Mouse (Mus musculus): ENCODE measurements around the gene Rab1b. TPM values are rescaled to one million over a fixed set of nuclear protein-coding genes. Genes with fewer than 3 reads are reported as not detected.
A peak's percentile ranks its signal among the peaks of the same experiment; 100 is the strongest.

Rab1b gene
- total and polyA plus RNA-seq, 3 experiments = 47.6 to 195 (median 90.4) TPM

GRCm38 (mm10) chr19:5085145-5085863 is 21.6 kb downstream of the Rab1b start, which contains the start of gene Tmem151a:
Tmem151a (minus strand) TSS chr19:5085531.
- H3K27me3 ChIP-seq (ENCODE audit: insufficient read depth, low read length) = peaks cover 31% of the 10 kb centered on the region
- no peaks in the 10 kb centered on the region for H3K9me3 ChIP-seq (replicated peaks)
- peaks cover 34% of the 10 kb centered on the region for H3K4me1 ChIP-seq (ENCODE audit: insufficient read depth, low read depth, low read length)
- peaks cover 11% of the 10 kb centered on the region for H3K36me3 ChIP-seq (replicated peaks)
- TF ChIP-seq POLR2AphosphoS5 (IDR thresholded peaks at IDR 0.05; ENCODE audit: insufficient replicate concordance, low read depth, low read length) (no peak), CTCF (IDR thresholded peaks at IDR 0.05; ENCODE audit: low read depth, low read length) (no peak), GATA1 (IDR thresholded peaks at IDR 0.05; ENCODE audit: borderline replicate concordance, low read length) (no peak), TAL1 (conservative IDR thresholded peaks at IDR 0.05; ENCODE audit: low read depth, low read length) (no peak), GATA2 (IDR thresholded peaks at IDR 0.05; ENCODE audit: borderline replicate concordance, low read depth, low read length) (no peak)
- ATAC-seq (ENCODE audit: extremely low read depth, insufficient number of reproducible peaks, low FRiP score, poor library complexity, severe bottlenecking) (no peak), DNase-seq (ENCODE audit: low spot score) (no peak)
- 0 out of 2 replicates have a peak within 1 kb of the TSS, but pooled peaks have one; percentile 18 for H3K4me3 ChIP-seq (ENCODE audit: low read depth, low read length)

DNA sequence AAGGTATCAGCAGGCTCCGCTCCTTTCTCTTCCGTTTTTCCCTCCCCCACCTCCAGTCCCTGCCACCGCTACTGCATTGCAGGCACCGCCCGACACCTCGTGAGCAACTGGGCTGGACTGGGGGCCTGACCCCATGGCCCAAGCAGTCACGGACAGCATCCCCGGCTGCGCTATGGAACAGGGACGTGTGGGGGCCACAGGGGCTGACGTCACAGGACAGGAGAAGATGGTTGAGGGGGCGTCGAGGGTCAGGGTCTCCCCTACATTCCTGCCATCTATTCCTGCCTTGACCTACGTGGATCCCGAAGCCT is 22.1 kb downstream of the Rab1b start:
- H3K9me3 ChIP-seq (replicated peaks) = no peaks in the 10 kb centered on the region
- no peak for ATAC-seq (ENCODE audit: extremely low read depth, insufficient number of reproducible peaks, low FRiP score, poor library complexity, severe bottlenecking)
- peaks cover 31% of the 10 kb centered on the region for H3K27me3 ChIP-seq (ENCODE audit: insufficient read depth, low read length)
- no peak for DNase-seq (ENCODE audit: low spot score)
- no peak for TF ChIP-seq GATA1 (IDR thresholded peaks at IDR 0.05; ENCODE audit: borderline replicate concordance, low read length)
- TF ChIP-seq POLR2AphosphoS5 (IDR thresholded peaks at IDR 0.05; ENCODE audit: insufficient replicate concordance, low read depth, low read length) = no peak
- TF ChIP-seq TAL1 (conservative IDR thresholded peaks at IDR 0.05; ENCODE audit: low read depth, low read length) = no peak
- TF ChIP-seq GATA2 (IDR thresholded peaks at IDR 0.05; ENCODE audit: borderline replicate concordance, low read depth, low read length) = no peak
- TF ChIP-seq CTCF (IDR thresholded peaks at IDR 0.05; ENCODE audit: low read depth, low read length) = no peak
- peaks cover 7% of the 10 kb centered on the region for H3K36me3 ChIP-seq (replicated peaks)
- peaks cover 34% of the 10 kb centered on the region for H3K4me1 ChIP-seq (ENCODE audit: insufficient read depth, low read depth, low read length)
- H3K4me3 ChIP-seq (ENCODE audit: low read depth, low read length) = 0 out of 2 replicates have a peak overlapping the region, but pooled peaks have one; percentile 18

GRCm38 (mm10) chr19:5083961-5084833 is 22.7 kb downstream of the Rab1b start:
- Histone ChIP-seq H3K9me3 (replicated peaks) (no peaks in the 10 kb centered on the region), H3K27me3 (ENCODE audit: insufficient read depth, low read length) (peaks cover 31% of the 10 kb centered on the region), H3K4me1 (ENCODE audit: insufficient read depth, low read depth, low read length) (peaks cover 28% of the 10 kb centered on the region), H3K4me3 (ENCODE audit: low read depth, low read length) (no peak overlapping the region), H3K36me3 (replicated peaks) (peaks cover under 1% of the 10 kb centered on the region)
- no peak for ATAC-seq (ENCODE audit: extremely low read depth, insufficient number of reproducible peaks, low FRiP score, poor library complexity, severe bottlenecking)
- TF ChIP-seq POLR2AphosphoS5 (IDR thresholded peaks at IDR 0.05; ENCODE audit: insufficient replicate concordance, low read depth, low read length) = no peak
- TF ChIP-seq GATA2 (IDR thresholded peaks at IDR 0.05; ENCODE audit: borderline replicate concordance, low read depth, low read length) = no peak
- no peak for TF ChIP-seq CTCF (IDR thresholded peaks at IDR 0.05; ENCODE audit: low read depth, low read length)
- no peak for TF ChIP-seq GATA1 (IDR thresholded peaks at IDR 0.05; ENCODE audit: borderline replicate concordance, low read length)
- no peak for TF ChIP-seq TAL1 (conservative IDR thresholded peaks at IDR 0.05; ENCODE audit: low read depth, low read length)
- no peak for DNase-seq (ENCODE audit: low spot score)

- Histone ChIP-seq H3K4me3 (ENCODE audit: low read depth, low read length) (no peak overlapping the region), H3K4me1 (ENCODE audit: insufficient read depth, low read depth, low read length) (peaks cover 15% of the 10 kb centered on the region), H3K27me3 (ENCODE audit: insufficient read depth, low read length) (peaks cover 31% of the 10 kb centered on the region), H3K9me3 (replicated peaks) (no peaks in the 10 kb centered on the region), H3K36me3 (replicated peaks) (no peaks in the 10 kb centered on the region)
- ATAC-seq (ENCODE audit: extremely low read depth, insufficient number of reproducible peaks, low FRiP score, poor library complexity, severe bottlenecking) = no peak
- no peak for TF ChIP-seq CTCF (IDR thresholded peaks at IDR 0.05; ENCODE audit: low read depth, low read length)
- no peak for TF ChIP-seq TAL1 (conservative IDR thresholded peaks at IDR 0.05; ENCODE audit: low read depth, low read length)
- no peak for TF ChIP-seq GATA2 (IDR thresholded peaks at IDR 0.05; ENCODE audit: borderline replicate concordance, low read depth, low read length)
- no peak for DNase-seq (ENCODE audit: low spot score)
These were observed 24.3 kb downstream of the Rab1b start for GRCm38 (mm10) chr19:5082596-5082995.

DNA sequence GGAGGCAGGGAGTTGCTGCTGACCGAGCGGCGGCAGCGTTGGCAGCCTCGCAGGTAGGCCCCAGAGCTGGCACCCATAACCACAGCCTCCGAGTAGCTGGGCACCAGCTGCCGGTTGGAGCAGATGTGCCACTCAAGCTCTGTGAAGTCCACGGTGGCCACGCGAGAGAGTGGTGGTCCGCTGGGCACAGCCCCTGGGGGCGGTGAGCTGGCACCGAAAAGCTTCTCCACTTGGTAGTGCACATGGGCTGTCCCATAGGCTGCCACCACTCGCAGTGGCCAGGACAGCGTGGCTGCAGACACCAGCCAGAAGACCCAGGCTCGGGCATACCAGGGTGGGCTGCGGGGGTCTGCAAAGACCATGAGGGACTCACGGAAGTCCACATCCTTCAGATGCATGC is 24.9 kb downstream of the Rab1b start:
- no peak for ATAC-seq (ENCODE audit: extremely low read depth, insufficient number of reproducible peaks, low FRiP score, poor library complexity, severe bottlenecking)
- no peak for DNase-seq (ENCODE audit: low spot score)
- 0 out of 2 replicates have a peak overlapping the region, but pooled peaks have one; percentile 9 for H3K4me3 ChIP-seq (ENCODE audit: low read depth, low read length)

DNA sequence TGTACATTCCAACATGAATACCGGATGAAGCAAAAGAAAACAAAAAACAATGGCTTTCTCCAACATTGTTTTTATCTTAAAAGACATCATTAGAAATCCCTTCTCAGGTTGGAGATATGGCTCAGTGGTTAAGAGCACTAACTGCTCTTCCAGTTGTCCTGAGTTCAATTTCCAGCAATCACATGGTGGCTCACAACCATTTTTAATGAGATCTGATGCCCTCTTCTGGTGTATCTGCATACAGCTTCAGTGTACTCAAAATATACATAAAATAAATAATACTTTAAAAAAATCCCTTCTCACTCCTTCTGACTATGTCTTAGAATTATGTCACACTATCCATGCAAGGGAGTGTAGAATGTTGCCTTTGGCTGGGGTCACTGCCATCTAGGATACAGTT is 27.6 kb downstream of the Rab1b start:
- ATAC-seq (ENCODE audit: extremely low read depth, insufficient number of reproducible peaks, low FRiP score, poor library complexity, severe bottlenecking) = no peak
- no peak overlapping the region for H3K4me3 ChIP-seq (ENCODE audit: low read depth, low read length)
- H3K9me3 ChIP-seq (replicated peaks) = no peaks in the 10 kb centered on the region
- no peaks in the 10 kb centered on the region for H3K36me3 ChIP-seq (replicated peaks)
- peaks cover 32% of the 10 kb centered on the region for H3K27me3 ChIP-seq (ENCODE audit: insufficient read depth, low read length)
- peaks cover 6% of the 10 kb centered on the region; the same call in 1 of the 2 replicates for H3K4me1 ChIP-seq (ENCODE audit: insufficient read depth, low read depth, low read length)
- TF ChIP-seq TAL1 (conservative IDR thresholded peaks at IDR 0.05; ENCODE audit: low read depth, low read length) = no peak
- no peak for TF ChIP-seq GATA1 (IDR thresholded peaks at IDR 0.05; ENCODE audit: borderline replicate concordance, low read length)
- no peak for TF ChIP-seq CTCF (IDR thresholded peaks at IDR 0.05; ENCODE audit: low read depth, low read length)
- no peak for TF ChIP-seq GATA2 (IDR thresholded peaks at IDR 0.05; ENCODE audit: borderline replicate concordance, low read depth, low read length)
- no peak for TF ChIP-seq POLR2AphosphoS5 (IDR thresholded peaks at IDR 0.05; ENCODE audit: insufficient replicate concordance, low read depth, low read length)
- DNase-seq (ENCODE audit: low spot score) = no peak

More for the DNA sequence above, 24.9 kb downstream of the Rab1b start:
- no peaks in the 10 kb centered on the region for H3K36me3 ChIP-seq (replicated peaks)
- H3K27me3 ChIP-seq (ENCODE audit: insufficient read depth, low read length) = peaks cover 31% of the 10 kb centered on the region
- H3K4me1 ChIP-seq (ENCODE audit: insufficient read depth, low read depth, low read length) = peaks cover 10% of the 10 kb centered on the region
- TF ChIP-seq GATA2 (IDR thresholded peaks at IDR 0.05; ENCODE audit: borderline replicate concordance, low read depth, low read length) = no peak
- no peak for TF ChIP-seq TAL1 (conservative IDR thresholded peaks at IDR 0.05; ENCODE audit: low read depth, low read length)
- no peak for TF ChIP-seq POLR2AphosphoS5 (IDR thresholded peaks at IDR 0.05; ENCODE audit: insufficient replicate concordance, low read depth, low read length)
- no peak for TF ChIP-seq CTCF (IDR thresholded peaks at IDR 0.05; ENCODE audit: low read depth, low read length)
- no peak for TF ChIP-seq GATA1 (IDR thresholded peaks at IDR 0.05; ENCODE audit: borderline replicate concordance, low read length)
- H3K9me3 ChIP-seq (replicated peaks) = no peaks in the 10 kb centered on the region

Data from G1E (cell line).